Mouse (Mus musculus) MN1 (cell line): ENCODE measurements around the gene Cstf3.

Experiments
- DNase-seq: peaks from one replicate; pipeline ENCODE4 v3.0.0-alpha.2; 2016; ENCODE audit warnings: low spot score

Gene Cstf3

DNA sequence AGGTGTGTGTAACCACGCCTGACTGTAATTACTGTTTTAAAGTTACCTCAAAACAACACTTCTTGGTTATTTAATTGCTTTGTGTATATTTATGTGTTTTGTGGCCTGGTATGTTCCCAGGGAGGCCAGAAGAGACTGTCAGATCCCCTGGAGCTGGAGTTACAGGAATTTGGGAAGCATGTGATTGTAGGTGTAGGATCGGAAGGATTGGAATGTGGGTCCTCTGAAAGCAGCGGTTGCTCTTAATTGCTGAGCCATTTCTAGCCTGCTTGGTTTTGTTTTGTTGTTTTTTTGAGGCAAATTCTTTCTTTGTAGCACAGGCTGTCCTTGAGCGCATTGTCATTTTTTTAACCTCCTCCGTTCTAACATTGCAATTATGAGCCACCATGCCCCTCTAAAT is 14.4 kb downstream of the Cstf3 start:
- DNase-seq: no peak

DNA sequence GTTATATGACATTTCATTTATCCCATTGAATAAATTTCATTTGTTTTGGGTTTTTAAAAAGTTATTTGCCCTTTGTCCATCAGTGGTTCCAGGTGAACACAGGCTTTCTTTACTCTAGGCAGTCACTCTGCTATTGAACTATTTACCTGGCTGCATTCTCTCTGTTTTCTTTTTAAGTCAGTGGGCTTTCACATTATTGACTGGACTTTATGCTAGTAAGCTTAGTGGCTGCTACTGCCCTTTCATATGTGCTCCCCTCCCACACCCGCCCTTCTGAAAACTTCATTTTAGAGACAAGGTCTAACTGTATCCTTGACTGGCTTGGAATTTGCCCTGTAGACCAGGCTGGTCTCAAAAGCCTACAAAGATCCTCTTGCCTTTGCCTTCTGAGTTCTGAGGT is 15.2 kb downstream of the Cstf3 start:
- no peak for DNase-seq

DNA sequence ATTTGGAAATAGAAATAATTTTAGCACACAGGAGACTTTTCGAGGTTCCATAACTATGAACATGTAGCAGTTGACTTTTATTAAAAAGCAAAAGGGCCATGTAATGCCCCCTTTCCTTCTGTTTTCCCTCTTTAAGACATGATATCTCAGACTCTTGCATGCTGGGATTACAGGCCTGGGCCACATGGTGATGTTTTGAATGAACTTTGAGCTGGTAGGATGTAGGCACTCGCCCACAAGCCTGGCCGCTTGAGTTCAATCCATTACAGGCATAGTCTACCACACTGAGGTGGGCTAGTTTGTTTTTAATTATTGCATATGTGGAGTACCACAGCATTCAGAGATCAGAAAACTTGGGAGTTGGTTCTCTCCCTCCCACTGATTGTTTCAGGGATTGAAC is 24.5 kb downstream of the Cstf3 start:
- no peak for DNase-seq

DNA sequence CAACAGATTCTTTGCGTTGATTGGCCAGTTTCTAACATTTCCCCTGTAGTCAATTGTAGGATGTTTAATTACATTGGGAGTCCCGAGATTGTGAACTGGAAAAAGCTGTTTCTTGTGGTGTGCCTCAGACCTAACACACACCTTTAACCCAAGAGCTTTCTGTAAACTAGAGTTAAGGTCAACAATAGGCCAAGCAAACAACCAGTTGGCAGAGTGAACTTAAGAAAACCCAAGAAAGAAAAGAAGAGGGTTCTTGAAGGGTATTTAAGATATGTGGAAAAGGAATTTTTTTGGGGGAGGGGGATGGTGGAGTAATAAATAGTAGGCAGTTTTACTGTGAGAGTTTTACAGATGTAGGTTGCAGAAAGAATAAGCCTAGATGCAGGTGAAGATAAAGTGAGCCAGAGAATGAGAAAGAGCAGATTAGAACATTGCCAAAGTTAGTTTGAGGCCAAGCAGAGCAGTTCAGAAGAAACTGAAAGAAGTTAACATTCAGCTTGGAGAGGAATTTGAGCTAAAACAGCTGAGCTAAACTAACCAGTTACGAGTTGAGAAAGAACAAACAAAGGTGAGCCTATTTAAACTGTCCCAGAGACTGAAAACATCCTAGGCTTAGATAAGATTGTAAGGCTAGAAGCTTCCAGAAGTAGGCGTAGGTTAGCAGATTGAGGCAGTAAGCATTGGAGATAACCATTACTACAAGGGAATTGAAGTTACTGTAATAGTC is 25.8 kb downstream of the Cstf3 start:
- DNase-seq: no peak

DNA sequence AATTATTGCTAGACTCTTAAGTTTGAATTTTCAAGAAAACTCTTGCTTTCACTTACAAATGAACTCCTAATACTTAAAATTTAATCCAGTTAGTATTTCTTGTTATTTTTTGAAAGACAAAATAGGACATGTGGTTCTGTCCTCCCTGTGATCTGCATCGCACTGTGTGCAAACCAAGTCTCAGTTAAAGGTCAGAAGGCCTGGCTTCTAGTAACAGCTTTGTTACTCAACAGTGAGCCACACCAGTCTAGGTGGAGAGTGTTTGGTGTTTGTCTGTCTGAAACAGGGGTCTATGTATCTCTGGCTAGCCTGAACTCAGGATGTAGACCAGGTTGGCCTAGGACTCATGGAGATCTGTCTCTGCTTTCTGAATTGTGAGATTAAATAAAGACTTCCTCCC is 68.3 kb downstream of the Cstf3 start:
- DNase-seq: no peak

DNA sequence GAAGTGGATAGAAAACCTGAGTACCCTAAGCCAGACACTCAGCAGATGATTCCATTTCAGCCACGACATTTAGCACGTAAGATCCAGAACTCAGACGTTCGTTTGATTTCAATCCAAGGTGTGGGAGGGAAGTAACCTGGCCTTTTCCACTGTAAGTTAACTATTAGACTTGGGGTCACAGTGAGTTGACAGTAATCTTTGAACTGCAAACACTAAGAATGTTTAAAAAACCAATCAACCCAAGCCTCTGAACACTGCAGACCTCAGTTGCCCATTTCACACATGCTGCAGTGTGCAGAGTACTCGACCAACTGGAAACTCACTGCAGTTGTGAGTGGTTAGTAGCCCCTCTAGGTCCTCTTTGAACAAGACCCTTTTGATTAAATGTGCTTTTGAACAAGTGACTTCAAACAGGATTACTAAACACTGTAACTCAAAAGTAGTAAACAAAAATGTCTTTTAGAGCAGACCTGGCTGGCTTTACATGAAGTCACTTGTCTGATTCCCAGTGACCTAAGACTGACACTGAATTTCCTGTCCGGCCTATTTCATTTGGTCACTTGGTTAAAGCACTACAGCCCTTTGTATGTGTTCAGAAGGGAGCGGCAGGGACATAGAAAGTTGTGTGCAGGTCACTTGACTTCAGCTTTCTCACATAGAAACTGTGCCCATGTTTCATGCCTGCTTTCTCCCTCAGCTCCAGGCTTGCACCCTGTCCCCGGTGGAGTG is 73.2 kb downstream of the Cstf3 start:
- no peak for DNase-seq

DNA sequence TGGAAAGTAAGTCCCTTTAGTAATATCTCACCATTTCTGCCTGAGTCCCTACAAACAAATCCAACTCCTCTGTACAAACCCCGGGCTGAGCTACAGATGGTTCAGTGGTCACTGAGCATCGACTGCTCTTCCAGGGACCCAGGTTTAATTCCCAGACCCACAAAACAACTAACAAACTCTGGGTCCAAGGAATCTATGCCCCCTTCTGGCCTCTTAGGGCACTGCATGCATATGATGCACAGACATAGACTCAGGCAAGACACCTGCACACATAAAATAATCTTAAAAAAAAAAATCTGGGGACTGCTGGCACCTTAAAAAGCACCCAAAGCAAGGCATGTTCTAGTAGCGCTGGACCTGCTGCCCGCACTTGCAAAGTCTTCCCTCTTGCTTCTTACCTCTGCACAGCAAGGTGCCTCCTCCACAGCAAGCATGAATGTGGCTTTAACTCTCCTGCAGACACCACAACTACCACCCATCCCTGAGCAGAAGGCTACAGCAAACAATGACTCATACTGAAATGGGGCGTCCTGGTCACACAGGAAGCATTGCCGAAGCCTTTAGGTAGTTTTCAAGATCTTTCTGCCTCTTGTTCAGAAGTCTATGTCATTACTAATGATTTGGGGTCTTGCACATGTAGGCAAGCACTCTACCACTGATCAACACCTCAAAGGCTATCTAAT is 78.9 kb downstream of the Cstf3 start:
- DNase-seq: no peak

DNA sequence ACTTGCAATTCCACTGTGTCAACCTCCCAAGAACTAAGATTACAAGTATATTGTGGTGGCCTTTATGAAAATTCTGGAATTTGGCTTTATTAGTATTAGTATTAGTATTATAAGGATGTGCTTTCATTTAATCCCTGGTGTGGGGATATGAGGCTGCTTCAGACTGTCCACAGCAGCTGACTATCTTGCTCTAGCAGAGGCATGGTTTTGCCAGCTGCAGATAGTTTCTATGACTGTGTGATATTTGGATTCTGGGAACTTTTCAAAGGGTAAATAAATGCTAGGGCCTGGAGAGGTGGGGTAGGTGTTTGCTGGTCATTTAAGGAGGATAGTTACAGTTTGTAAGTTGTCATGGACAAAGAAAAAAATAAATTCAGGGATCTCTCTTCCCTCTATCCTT is 81.4 kb downstream of the Cstf3 start:
- DNase-seq: no peak

DNA sequence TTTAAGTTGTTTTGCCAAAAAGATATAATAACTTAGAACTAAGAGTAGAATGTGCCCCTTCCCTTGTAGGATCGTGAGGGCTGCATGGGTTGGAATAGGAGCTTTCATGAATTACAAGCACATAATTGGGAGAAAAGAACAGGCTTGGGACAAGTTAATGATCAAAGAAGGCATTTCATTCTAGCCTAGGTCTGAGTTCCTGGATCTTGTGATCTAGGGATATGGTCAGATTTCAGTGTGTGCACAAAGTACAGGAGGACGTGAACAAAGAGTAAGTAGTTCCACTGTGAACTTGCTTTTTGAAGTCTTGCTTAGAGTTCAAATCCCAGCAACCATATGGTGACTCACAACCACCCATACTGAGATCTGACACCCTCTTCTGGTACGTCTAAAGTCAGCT is 87.0 kb downstream of the Cstf3 start:
- no peak for DNase-seq

DNA sequence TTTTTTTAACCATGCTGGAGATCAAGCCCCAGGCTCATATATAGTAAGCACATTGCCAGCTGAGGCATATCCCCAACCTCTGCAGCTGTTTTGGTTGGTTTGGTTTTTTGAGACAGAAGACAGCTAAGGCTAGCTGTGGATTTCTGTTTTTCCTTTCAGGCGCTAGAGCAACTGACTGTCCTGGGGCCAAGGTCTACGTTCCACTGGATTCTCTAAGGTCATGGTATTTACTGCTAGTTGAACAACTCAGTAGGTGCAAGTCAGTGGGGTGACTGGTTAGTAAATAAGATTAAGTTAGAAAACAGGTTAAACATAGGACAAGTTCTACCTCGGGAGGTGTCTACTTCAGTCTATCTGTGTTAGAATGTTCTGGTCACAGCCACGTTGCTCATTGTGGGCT is 94.4 kb downstream of the Cstf3 start:
- DNase-seq: no peak

DNA sequence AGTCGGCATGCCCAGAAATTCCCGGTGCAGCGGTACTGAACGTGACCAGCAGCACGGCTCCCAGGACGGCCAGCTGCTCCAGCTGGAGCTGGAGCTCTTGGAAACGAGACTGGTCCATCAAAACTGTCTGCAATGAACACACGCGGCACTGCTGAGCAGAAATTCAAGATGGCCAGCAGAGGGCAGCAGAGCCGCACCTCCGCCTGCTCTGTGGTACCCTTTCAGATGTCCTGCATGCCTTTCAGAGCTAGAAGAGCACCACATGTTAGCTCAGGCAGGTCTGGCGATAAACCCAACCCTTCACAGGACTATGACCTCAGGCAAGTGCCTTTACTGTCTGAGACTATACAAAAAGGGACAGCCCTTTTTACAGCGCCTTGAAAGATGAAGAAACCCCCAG is 95.1 kb downstream of the Cstf3 start:
- DNase-seq: peak; percentile 77

DNA sequence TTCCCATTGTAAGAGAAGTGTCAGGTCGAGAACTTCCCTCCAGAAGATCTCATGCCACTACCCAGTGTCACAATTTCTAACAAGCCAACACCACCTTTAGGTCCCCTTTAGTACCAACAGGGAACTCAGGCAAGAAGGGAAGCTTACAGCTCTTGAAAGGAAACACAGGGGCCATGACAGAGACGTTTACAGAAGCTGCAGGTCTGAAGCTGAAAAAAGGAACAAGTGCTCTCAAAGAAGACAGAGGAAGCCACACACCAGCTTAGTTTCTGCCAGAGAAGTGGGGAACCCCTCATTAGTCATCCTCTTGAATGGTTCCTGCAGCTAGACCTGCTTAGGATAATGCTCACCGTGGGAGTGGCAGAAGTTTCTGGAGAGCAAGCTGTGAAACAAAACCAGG is 96.9 kb downstream of the Cstf3 start:
- no peak for DNase-seq

DNA sequence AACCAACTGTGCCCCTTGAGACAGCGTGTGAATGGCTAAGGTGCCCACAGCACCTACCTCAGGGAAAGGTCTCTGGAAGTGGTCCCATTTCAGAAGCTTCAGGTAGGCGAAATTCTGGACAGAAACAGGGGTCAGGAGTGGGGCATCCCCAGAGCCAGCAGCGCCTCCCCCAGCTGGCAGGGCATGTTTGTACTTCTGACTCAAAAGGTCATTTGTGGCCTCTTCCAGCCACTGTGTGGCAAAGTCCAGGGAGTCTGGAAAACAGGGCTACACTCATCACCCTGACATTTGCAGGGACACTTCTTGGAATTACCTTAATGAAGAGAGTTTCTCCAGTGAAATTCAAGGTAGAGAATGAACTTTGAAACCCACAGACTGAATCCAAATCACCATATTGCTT is 98.0 kb downstream of the Cstf3 start:
- no peak for DNase-seq

DNA sequence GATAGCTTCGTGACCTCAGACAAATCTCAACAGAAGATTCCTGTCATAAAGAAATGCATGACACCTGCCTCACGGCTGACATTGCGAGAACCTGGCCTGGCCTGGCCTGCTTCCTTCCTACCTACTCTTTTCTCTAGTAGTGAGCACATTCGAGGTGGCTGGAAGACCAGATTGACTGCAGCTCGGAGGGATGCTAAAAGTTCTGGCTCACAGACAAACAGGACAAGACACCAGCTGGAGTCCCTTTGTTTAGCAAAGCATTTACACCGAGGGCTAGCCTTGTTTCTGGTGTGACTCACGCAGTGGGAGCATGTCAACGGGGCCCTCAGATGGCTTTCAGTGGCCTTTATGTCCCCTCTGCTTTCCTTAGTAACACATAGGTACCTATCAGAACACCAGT is 98.4 kb downstream of the Cstf3 start:
- DNase-seq: no peak

DNA sequence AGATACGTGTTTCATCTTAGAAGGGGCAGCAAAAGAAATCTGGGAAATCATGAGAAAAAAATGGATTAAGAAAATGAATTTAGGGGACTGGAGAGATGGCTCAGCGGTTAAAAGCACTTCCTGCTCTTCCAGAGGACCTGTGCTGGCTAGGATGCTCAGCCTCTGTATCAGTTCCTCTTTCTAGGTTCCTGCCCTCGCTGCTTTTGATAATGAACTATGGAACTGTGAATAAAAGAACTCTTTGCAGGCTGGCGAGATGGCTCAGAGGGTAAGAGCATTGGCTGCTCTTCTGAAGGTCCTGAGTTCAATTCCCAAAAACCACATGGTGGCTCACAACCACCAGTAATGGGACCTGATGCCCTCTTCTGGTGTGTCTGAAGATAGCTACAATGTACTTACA is 100.4 kb downstream of the Cstf3 start:
- DNase-seq: no peak

DNA sequence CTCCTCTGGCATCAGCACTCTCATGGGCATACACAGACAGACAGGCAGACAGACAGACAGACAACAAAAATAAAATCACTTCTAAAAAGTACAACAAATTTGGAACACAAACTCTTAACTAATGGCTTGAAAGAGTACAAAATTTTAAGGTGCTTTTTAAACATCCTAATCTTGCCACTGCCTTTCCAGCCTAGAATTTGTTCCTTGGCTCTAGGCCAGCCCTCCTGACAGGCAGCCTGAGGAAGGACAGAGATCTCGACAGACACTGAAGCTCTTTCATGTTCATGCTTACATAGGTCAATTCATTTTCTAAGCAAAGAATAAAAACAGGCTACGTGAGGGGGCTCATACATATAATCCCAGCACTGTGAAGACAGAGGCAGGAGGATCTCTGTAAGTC is 102.2 kb downstream of the Cstf3 start:
- no peak for DNase-seq

DNA sequence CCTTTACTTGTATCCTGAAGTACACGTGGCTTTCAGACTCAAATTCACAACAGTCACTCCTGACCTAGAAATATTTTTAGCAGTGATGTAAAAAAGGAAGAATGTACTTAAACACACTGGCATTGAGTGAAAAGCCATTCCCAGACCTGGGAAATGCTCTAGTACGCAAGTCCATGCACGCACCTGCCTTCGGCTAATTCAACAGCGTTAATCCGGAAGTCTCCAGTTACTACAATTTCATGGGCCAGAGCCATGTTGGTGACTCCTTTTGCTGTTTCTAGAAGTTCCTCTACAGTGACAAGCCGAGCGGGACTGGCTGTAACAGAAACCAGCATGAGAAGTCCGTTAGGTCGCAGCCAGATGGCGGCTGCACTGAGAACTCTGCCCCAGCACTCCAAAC is 109.3 kb downstream of the Cstf3 start:
- DNase-seq: no peak

DNA sequence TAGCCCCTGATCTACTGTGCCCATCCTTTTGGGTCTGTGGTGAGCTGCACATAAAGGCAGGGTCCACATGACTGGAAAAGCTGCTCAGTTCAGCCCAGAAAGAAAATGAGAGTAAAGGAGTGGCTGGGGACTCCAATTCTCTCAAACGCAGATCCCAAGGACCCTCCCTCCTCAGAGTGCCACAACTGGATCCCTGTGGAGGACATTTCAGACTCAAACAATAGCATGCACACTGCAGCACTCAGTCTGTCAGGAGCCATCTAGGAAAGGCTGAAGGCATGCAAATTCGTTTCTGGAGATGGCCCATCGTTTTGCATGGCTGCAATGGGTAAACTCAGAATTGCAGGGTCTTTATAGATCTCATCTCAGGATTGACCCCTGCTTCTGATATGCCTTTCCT is 112.8 kb downstream of the Cstf3 start:
- DNase-seq: no peak

DNA sequence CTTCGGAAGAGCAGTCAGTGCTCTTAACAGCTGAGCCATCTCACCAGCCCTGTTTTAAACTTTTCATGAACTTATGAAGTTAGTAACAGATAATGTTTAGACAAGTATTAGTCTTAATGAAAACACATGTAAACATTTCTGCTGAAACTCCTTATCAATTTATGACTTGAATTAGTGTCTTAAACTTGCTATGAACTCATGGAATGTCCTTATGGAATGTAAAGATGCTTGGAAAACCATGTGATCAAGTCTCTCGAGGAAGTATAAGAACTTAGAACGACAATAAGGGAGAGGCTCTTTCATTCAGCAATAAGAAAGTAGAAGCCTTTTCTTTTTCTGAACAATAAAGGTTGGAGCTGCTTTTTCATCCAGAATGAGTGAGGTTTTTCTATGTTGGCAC is 114.0 kb downstream of the Cstf3 start:
- no peak for DNase-seq

DNA sequence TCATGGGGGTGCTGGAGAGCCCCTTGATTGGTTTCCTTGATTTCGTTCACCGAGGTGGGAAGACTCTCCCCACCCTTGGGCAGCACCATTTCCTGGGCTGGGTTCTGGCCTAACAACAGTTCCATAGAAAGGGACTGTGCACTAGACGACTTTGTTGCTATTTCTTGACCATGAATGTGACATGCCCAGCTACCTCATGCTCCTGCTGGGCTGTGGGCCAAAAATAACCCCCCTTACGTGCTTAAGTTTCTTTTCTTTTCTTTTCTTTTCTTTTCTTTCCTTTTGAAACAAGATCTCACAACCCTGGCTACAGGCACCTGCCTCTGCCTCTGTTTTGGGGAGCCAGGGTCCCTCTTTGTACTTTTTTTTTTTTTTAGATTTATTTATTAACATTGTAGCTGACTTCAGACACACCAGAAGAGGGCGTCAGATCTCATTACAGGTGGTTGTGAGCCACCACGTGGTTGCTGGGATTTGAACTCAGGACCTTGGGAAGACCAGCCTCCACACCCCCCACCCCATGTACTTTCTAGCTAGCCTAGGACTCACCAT is 119.5 kb downstream of the Cstf3 start:
- DNase-seq: no peak

DNA sequence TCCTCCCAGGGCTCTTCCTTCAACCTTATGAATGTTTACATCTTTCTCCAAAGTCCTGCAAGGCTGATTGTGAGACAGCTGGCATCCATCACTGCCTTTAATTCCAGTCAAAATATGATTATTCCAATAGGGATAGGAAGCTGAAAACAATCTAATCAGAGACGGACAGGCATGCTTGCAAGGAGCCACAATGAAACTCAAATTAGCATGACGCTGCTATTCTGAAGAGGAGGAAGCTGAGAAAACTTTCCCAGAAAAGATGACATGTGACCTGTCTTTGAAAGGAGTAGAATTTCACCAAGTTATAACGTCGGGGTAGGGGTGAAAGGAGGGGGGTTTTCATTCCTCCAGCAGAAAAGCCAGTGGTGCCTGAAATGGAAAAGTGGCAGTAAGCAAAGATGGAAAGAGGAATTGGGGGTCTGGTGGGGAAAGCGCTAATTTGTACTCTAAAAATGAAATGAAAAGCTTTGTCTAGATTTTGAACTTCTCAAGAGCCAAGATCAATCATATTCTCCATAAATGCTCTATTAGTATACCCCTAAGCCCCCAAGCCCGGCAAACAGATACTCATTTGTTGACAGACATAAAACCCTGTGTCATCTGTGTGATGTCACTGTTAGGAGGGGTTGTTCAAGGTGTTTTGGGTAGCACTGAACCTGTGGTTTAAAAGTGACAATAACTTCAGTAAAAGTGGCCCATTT is 120.5 kb downstream of the Cstf3 start:
- peak; percentile 20 for DNase-seq
